Mouse (Mus musculus): ENCODE data around the gene Dis3l. TPM values are rescaled to one million over a fixed set of nuclear protein-coding genes. Genes with fewer than 3 reads are reported as not detected.
"Not testable (repeated sequence)": the region's sequence is repeated elsewhere in the genome, so short reads cannot be mapped to it uniquely, and the experiment has no call there.

Dis3l gene
- polyA plus RNA-seq, 1 experiment from 2014 or later: 23.9 TPM

DNA sequence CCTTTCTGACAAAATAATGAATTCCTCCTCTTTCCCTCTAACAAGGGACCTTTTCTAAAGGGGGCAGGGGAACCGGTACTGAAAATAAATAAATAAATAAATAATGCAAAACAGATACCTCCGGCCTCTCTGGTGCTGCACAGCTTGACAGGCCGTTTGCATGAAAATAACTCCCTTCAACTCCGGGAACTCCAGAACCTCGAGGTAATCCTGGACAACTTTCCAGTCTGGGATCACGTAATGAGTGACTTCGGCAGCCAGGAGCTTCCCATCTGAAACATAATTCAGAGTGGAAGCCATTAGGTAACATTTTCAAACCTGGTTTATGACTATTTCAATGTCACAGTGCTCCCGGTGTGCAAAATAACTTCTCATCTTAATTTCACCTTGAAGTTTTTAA lies 1.7 kb downstream of the Dis3l start:
- peaks cover 14% of the 10 kb centered on the region; the same call in 1 of the 2 replicates for H3K36me3 ChIP-seq (ENCODE audit: insufficient read depth, low read length)
- H3K9ac ChIP-seq (replicated peaks; ENCODE audit: low read length): peak overlapping the region; percentile 5; the same call in 1 of the 2 replicates
- peaks cover 21% of the 10 kb centered on the region; the same call in 1 of the 2 replicates for H3K4me1 ChIP-seq (ENCODE audit: insufficient read depth, low read length)
- no peak for ATAC-seq (ENCODE audit: low FRiP score, low TSS enrichment)
- H3K4me2 ChIP-seq (replicated peaks; ENCODE audit: low read depth, low read length): peak overlapping the region; percentile 73
- H3K4me3 ChIP-seq (ENCODE audit: low read length): peak overlapping the region; percentile 71; the same call in 1 of the 2 replicates
- H3K27me3 ChIP-seq (ENCODE audit: insufficient read depth, low read length): no peaks in the 10 kb centered on the region
- WGBS: 45% methylated on average over 8 of the region's 8 CpGs
- H3K27ac ChIP-seq (ENCODE audit: low read length): no peak overlapping the region
- no peaks in the 10 kb centered on the region for H3K9me3 ChIP-seq (ENCODE audit: low read length)

DNA sequence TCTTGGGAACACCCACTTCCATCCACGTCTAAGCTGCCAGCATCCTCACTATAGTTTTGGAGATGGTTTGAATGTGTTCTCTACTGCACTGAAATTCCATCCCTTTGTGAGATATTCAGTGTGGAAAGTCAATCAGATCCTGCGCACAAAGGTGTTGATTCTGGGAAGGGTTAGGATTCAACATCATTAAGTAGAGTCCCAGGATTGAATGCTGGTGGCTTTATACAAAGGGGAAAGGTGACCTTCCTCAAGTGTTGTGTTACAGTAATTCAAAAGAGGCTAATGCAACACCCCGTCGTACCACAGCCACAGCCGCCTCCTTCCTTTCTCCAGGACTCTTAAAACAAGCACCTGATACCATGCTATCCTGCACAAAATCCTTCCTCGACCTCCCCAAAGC lies 5.3 kb downstream of the Dis3l start:
- no peak overlapping the region for H3K27ac ChIP-seq (ENCODE audit: low read length)
- 85% methylated on average over 6 of the region's 6 CpGs for WGBS

DNA sequence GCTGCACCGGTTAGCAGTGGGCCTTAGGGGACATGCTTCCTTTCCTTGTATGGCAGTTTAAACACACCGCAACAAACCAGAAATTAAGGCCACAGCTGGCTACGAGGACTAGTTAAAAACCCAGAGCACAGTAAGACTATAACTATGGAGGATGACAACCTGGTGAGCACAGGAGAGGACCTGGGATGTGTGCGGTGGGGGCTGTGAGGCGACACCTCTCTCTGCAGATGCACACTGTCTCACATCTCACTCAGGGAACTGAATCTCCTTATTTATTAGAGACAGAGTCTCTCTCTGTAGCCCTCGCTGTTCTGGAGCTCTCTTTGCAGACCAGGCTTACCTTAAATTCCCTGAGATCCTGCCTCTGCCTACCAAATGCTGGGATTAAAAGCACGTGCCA lies 17.1 kb downstream of the Dis3l start:
- Histone ChIP-seq H3K9ac (replicated peaks; ENCODE audit: low read length) (no peak overlapping the region), H3K4me3 (ENCODE audit: low read length) (no peak overlapping the region), H3K4me1 (ENCODE audit: insufficient read depth, low read length) (no peaks in the 10 kb centered on the region), H3K27ac (ENCODE audit: low read length) (no peak overlapping the region), H3K36me3 (ENCODE audit: insufficient read depth, low read length) (peaks cover 37% of the 10 kb centered on the region; the same call in 1 of the 2 replicates), H3K27me3 (ENCODE audit: insufficient read depth, low read length) (no peaks in the 10 kb centered on the region), H3K4me2 (replicated peaks; ENCODE audit: low read depth, low read length) (no peak overlapping the region), H3K9me3 (ENCODE audit: low read length) (no peaks in the 10 kb centered on the region)
- WGBS: 93% methylated on average over 7 of the region's 7 CpGs
- no peak for ATAC-seq (ENCODE audit: low FRiP score, low TSS enrichment)

More for the DNA sequence above, 5.3 kb downstream of the Dis3l start:
- Histone ChIP-seq H3K9ac (replicated peaks; ENCODE audit: low read length) (no peak overlapping the region), H3K9me3 (ENCODE audit: low read length) (no peaks in the 10 kb centered on the region), H3K4me2 (replicated peaks; ENCODE audit: low read depth, low read length) (no peak overlapping the region), H3K27me3 (ENCODE audit: insufficient read depth, low read length) (no peaks in the 10 kb centered on the region), H3K4me3 (ENCODE audit: low read length) (no peak overlapping the region), H3K4me1 (ENCODE audit: insufficient read depth, low read length) (peaks cover 9% of the 10 kb centered on the region; the same call in 1 of the 2 replicates), H3K36me3 (ENCODE audit: insufficient read depth, low read length) (peaks cover 18% of the 10 kb centered on the region)
- ATAC-seq (ENCODE audit: low FRiP score, low TSS enrichment): no peak

- no peak overlapping the region for H3K27ac ChIP-seq (ENCODE audit: low read length)
- ATAC-seq (ENCODE audit: low FRiP score, low TSS enrichment): no peak
- no peak overlapping the region for H3K9ac ChIP-seq (replicated peaks; ENCODE audit: low read length)
- H3K4me2 ChIP-seq (replicated peaks; ENCODE audit: low read depth, low read length): no peak overlapping the region
- 98% methylated on average over 5 of the region's 5 CpGs for WGBS
- peaks cover 37% of the 10 kb centered on the region for H3K36me3 ChIP-seq (ENCODE audit: insufficient read depth, low read length)
- H3K4me1 ChIP-seq (ENCODE audit: insufficient read depth, low read length): no peaks in the 10 kb centered on the region
- H3K4me3 ChIP-seq (ENCODE audit: low read length): no peak overlapping the region
- H3K9me3 ChIP-seq (ENCODE audit: low read length): no peaks in the 10 kb centered on the region
- no peaks in the 10 kb centered on the region for H3K27me3 ChIP-seq (ENCODE audit: insufficient read depth, low read length)
These were observed 24.1 kb downstream of the Dis3l start for GRCm38 (mm10) chr9:64316986-64317385.

GRCm38 (mm10) chr9:64314696-64315095 lies 26.4 kb downstream of the Dis3l start:
- H3K27ac ChIP-seq (ENCODE audit: low read length): no peak overlapping the region
- no peaks in the 10 kb centered on the region for H3K27me3 ChIP-seq (ENCODE audit: insufficient read depth, low read length)
- 96% methylated on average over 6 of the region's 6 CpGs for WGBS
- H3K9me3 ChIP-seq (ENCODE audit: low read length): no peaks in the 10 kb centered on the region
- peaks cover 29% of the 10 kb centered on the region for H3K36me3 ChIP-seq (ENCODE audit: insufficient read depth, low read length)
- H3K4me1 ChIP-seq (ENCODE audit: insufficient read depth, low read length): no peaks in the 10 kb centered on the region
- ATAC-seq (ENCODE audit: low FRiP score, low TSS enrichment): no peak
- H3K4me3 ChIP-seq (ENCODE audit: low read length): no peak overlapping the region
- no peak overlapping the region for H3K4me2 ChIP-seq (replicated peaks; ENCODE audit: low read depth, low read length)
- H3K9ac ChIP-seq (replicated peaks; ENCODE audit: low read length): no peak overlapping the region

DNA sequence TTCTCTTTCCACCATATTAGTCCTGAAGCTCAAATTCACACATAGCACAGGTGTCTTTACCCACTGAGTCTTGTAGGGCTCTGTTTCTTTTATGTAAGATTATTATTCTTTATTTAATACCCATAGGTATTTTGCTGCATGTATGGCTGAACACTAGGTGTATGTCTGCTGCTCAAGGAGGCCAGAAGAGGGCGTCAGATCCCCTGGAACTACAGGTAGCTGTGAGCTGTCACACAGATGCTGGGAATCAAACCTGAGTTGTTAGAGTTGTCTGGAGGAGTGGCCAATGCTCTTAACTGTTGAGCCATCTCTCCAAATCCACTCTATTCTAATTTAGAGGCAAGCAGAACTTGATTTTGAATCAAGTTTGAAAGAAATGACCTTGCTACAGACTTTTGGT lies 29.0 kb downstream of the Dis3l start:
- H3K36me3 ChIP-seq (ENCODE audit: insufficient read depth, low read length): peaks cover 28% of the 10 kb centered on the region
- H3K4me3 ChIP-seq (ENCODE audit: low read length): no peak overlapping the region
- no peak overlapping the region for H3K4me2 ChIP-seq (replicated peaks; ENCODE audit: low read depth, low read length)
- no peaks in the 10 kb centered on the region for H3K27me3 ChIP-seq (ENCODE audit: insufficient read depth, low read length)
- 35% methylated on average over 1 of the region's 1 CpGs for WGBS
- no peak overlapping the region for H3K9ac ChIP-seq (replicated peaks; ENCODE audit: low read length)
- ATAC-seq (ENCODE audit: low FRiP score, low TSS enrichment): no peak
- H3K27ac ChIP-seq (ENCODE audit: low read length): no peak overlapping the region
- H3K9me3 ChIP-seq (ENCODE audit: low read length): no peaks in the 10 kb centered on the region
- H3K4me1 ChIP-seq (ENCODE audit: insufficient read depth, low read length): no peaks in the 10 kb centered on the region

DNA sequence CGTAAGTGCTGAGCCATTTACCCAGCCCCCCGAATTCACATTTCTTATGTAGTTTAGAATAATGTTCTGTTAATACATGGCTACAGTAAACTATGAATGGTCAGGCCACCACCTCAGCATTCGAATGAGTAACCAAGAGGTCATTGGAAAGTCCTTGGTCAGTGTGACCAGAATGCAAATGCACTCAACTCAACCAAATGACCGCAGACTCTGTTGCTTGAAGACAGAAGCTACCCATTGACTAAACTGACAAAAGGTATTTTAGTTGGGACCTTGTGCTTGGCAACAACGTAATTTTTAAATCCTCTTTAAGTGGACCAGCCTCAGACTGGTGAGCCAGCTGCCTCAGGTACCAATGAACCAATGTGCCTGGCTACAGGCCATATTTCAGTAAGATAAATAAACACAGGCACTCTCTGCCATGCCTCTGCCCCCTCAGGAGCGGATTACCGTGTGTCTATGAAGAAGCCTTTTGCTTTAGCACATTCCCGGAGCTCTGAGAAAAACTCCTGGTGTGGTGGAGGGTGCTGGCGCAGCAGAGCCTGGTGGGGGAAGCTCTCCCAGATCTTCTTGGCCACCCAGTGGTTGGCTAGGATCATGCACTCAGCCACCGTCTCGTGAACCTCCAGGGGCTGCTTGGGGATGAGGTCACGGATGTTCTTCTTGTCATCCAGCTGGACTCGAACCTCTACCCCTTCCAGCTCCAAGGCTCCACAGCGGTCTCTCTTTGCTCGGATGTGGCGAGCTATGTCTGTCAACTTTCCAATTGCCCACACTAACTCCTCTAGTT lies 29.9 kb downstream of the Dis3l start:
- peak overlapping the region; percentile 68 for H3K27ac ChIP-seq (ENCODE audit: low read length)
- H3K4me1 ChIP-seq (ENCODE audit: insufficient read depth, low read length): no peaks in the 10 kb centered on the region
- peak; percentile 59; the same call in 1 of the 2 replicates for ATAC-seq (ENCODE audit: low FRiP score, low TSS enrichment)
- H3K4me3 ChIP-seq (ENCODE audit: low read length): no peak overlapping the region
- no peak overlapping the region for H3K4me2 ChIP-seq (replicated peaks; ENCODE audit: low read depth, low read length)
- no peaks in the 10 kb centered on the region for H3K27me3 ChIP-seq (ENCODE audit: insufficient read depth, low read length)
- peaks cover 28% of the 10 kb centered on the region for H3K36me3 ChIP-seq (ENCODE audit: insufficient read depth, low read length)
- H3K9me3 ChIP-seq (ENCODE audit: low read length): no peaks in the 10 kb centered on the region
- no peak overlapping the region for H3K9ac ChIP-seq (replicated peaks; ENCODE audit: low read length)
- WGBS: 65% methylated on average over 16 of the region's 16 CpGs

- WGBS: 73% methylated on average over 6 of the region's 6 CpGs
- no peak overlapping the region for H3K9ac ChIP-seq (replicated peaks; ENCODE audit: low read length)
- H3K27ac ChIP-seq (ENCODE audit: low read length): no peak overlapping the region
- no peaks in the 10 kb centered on the region for H3K9me3 ChIP-seq (ENCODE audit: low read length)
- H3K4me1 ChIP-seq (ENCODE audit: insufficient read depth, low read length): no peaks in the 10 kb centered on the region
- peaks cover 49% of the 10 kb centered on the region for H3K36me3 ChIP-seq (ENCODE audit: insufficient read depth, low read length)
- ATAC-seq (ENCODE audit: low FRiP score, low TSS enrichment): no peak
- no peak overlapping the region for H3K4me3 ChIP-seq (ENCODE audit: low read length)
- no peaks in the 10 kb centered on the region for H3K27me3 ChIP-seq (ENCODE audit: insufficient read depth, low read length)
- H3K4me2 ChIP-seq (replicated peaks; ENCODE audit: low read depth, low read length): no peak overlapping the region
These were observed 34.4 kb downstream of the Dis3l start for GRCm38 (mm10) chr9:64306476-64307312.

DNA sequence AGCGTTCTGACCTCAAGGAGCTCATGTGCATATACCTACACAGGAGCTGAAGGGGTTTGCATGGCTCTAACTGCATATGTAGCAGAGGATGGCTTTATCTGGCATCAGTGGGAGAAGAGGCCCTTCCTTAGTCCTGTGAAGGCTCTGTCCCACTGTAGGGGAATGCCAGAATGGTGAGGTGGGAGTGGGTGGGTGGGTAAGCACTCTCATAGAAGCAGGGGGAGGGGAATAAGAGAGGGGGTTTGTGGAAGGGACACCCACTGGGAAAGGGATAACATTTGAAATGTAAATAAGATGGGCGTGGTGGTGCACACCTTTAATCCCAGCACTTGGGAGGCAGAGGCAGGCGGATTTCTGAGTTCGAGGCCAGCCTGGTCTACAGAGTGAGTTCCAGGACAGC lies 38.0 kb downstream of the Dis3l start:
- not testable (repeated sequence) for H3K9ac ChIP-seq (replicated peaks; ENCODE audit: low read length); H3K4me2 ChIP-seq (replicated peaks; ENCODE audit: low read depth, low read length); H3K4me3 ChIP-seq (ENCODE audit: low read length); H3K27ac ChIP-seq (ENCODE audit: low read length); H3K4me1 ChIP-seq (ENCODE audit: insufficient read depth, low read length); H3K9me3 ChIP-seq (ENCODE audit: low read length); ATAC-seq (ENCODE audit: low FRiP score, low TSS enrichment); H3K27me3 ChIP-seq (ENCODE audit: insufficient read depth, low read length)
- WGBS: 94% methylated on average over 4 of the region's 4 CpGs
- peaks cover 41% of the 10 kb centered on the region for H3K36me3 ChIP-seq (ENCODE audit: insufficient read depth, low read length)

Measured in kidney, embryonic 16.5 days (tissue).